Mouse (Mus musculus) kidney, adult 2 months (tissue): ENCODE results near the gene Olfr984. TPM values are rescaled to one million over a fixed set of nuclear protein-coding genes. Genes with fewer than 3 reads are reported as not detected.

Experiments
- DNase-seq: peaks from one replicate; pipeline ENCODE4 v3.0.0; 2021
- H3K27ac ChIP-seq: fragments of 200-500 bp; 2 replicates; pipeline ENCODE4 v1.5.1; 2012; ENCODE audit warnings: low read depth, low read length, control low read depth, inconsistent platforms; ENCODE audit not compliant: insufficient read depth
- H3K27me3 ChIP-seq: fragments of 200-500 bp; replicated peaks from 2 replicates; pipeline ENCODE4 v1.6.1; 2012; ENCODE audit warnings: mild to moderate bottlenecking, moderate library complexity, low read length, inconsistent platforms; ENCODE audit not compliant: control insufficient read depth, insufficient read depth
- H3K36me3 ChIP-seq: fragments of 200-500 bp; 2 replicates; pipeline ENCODE4 v1.6.1; 2012; ENCODE audit warnings: mild to moderate bottlenecking, moderate library complexity, low read length, inconsistent platforms; ENCODE audit not compliant: control insufficient read depth, insufficient read depth
- H3K4me1 ChIP-seq: fragments of 200-500 bp; 2 replicates; pipeline ENCODE4 v1.6.1; 2011; ENCODE audit warnings: low read length; ENCODE audit not compliant: control insufficient read depth, insufficient read depth
- H3K4me3 ChIP-seq: fragments of 200-500 bp; 2 replicates; pipeline ENCODE4 v1.5.1; 2011; ENCODE audit warnings: mild to moderate bottlenecking, low read depth, low read length, control low read depth; ENCODE audit not compliant: insufficient read depth
- CTCF ChIP-seq: fragments of 200-500 bp; conservative IDR thresholded peaks from 2 replicates; pipeline ENCODE4 v1.5.1; 2011; ENCODE audit warnings: low read depth, mild to moderate bottlenecking, control low read depth, low read length, moderate library complexity, mixed read lengths; ENCODE audit not compliant: insufficient read depth, insufficient read length
- POLR2A ChIP-seq: fragments of 200-500 bp; IDR thresholded peaks from one replicate; pipeline ENCODE4 v1.6.1; 2011; ENCODE audit warnings: low read depth, low read length, control low read depth
- WGBS: fragments of 180-500 bp; shearing (Covaris S2); methylation state at CpG from one replicate; pipeline ENCODE4 v1.1.7; 2018; 5-methylcytosine and 5-hydroxymethylcytosine counted together
- polyA plus RNA-seq: library from polyadenylated mRNA; depleted of rRNA; stranded (reverse); fragments of >200 nt; gene quantifications from 2 replicates; pipeline ENCODE4 v1.2.3, GENCODE M21; 2012; rRNA removed

Gene Olfr984
- polyA plus RNA-seq, result not detected in 2 replicates

DNA sequence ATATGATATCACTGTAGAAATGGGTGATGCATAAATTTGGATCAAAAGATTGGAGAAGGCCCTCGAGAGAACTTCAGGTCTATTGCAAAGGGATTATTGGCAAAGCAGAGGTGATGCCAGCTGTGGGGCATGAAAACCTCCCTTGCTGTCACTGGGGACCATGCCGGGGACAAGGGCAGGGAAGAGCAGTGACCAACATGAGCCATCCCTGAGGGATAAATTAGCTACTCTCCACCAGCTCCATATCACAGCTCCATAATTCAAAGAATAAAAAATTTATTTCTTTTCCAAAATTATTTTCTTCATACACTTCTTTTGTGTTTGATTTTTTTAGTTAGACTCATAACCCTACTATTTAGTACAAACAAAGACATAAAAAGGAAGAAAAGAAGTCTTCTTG is at the start of gene Olfr984:
Gene Olfr984, minus strand, starts transcription at position 101 of the 400 bp plus-strand sequence.
- DNase-seq, result no peak
- no peak within 1 kb of the TSS for H3K27ac ChIP-seq
- no peaks in the 10 kb centered on the region for H3K27me3 ChIP-seq
- 81% methylated on average over 2 of the region's 2 CpGs for WGBS
- no peaks in the 10 kb centered on the region for H3K36me3 ChIP-seq
- H3K4me3 ChIP-seq, result no peak within 1 kb of the TSS
- TF ChIP-seq POLR2A (no peak), CTCF (no peak)
- H3K4me1 ChIP-seq, result no peaks in the 10 kb centered on the region

DNA sequence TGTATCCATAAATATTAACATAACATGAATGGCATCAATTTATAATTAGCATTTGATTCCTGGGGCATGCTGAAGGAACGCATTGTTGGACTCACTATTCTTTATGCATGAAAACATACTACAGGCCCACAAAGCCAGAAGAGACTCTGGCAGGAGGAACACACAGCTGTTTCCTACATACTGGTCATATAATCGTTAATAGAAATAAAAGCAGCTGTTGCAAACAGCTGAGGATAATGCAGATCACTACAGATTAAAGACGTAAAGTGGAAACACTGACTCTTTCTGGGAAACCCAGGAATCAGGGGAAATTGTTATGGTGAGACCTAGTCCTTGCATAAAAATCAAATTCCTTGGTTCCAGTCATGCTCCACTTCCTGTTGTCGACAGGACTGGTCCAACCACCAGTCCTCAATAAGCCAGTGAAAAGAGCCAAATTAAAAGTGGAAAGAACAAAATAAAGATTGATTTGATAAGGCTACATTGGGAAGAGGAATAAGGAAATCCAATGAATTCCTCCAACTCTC is 41.2 kb upstream of the Olfr984 start:
- WGBS, result 50% methylated on average over 4 of the region's 4 CpGs
- H3K27me3 ChIP-seq, result no peaks in the 10 kb centered on the region
- H3K36me3 ChIP-seq, result no peaks in the 10 kb centered on the region
- H3K27ac ChIP-seq, result peak overlapping the region; percentile 50; the same call in 1 of the 2 replicates
- no peak overlapping the region for H3K4me3 ChIP-seq
- peaks cover 3% of the 10 kb centered on the region; the same call in 1 of the 2 replicates for H3K4me1 ChIP-seq
- TF ChIP-seq CTCF (no peak), POLR2A (no peak)
- DNase-seq, result no peak

DNA sequence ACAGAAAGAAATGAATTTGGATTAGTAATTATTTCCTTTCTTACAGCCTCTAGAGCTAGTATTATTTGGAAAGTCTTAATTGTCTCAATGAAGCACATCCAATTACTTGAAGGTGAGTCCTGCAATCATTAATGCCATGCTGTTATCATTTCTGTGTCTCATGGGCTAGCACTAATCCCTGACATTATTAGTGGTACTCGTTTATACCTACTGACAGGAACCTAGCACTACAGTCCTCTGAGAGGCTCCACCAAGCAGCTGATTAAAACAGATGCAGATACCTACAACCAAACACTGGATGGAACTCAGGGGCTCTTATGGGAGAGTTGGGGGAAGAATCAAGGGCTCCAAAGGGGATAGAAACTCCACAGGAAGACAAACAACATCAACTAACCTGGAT is 27.5 kb upstream of the Olfr984 start:
- H3K27ac ChIP-seq, result no peak overlapping the region
- H3K4me3 ChIP-seq, result no peak overlapping the region
- no peak for TF ChIP-seq CTCF
- TF ChIP-seq POLR2A, result no peak
- no peak for DNase-seq
- H3K36me3 ChIP-seq, result no peaks in the 10 kb centered on the region
- no peaks in the 10 kb centered on the region for H3K4me1 ChIP-seq
- no peaks in the 10 kb centered on the region for H3K27me3 ChIP-seq
- WGBS, result 16% methylated on average over 1 of the region's 1 CpGs

DNA sequence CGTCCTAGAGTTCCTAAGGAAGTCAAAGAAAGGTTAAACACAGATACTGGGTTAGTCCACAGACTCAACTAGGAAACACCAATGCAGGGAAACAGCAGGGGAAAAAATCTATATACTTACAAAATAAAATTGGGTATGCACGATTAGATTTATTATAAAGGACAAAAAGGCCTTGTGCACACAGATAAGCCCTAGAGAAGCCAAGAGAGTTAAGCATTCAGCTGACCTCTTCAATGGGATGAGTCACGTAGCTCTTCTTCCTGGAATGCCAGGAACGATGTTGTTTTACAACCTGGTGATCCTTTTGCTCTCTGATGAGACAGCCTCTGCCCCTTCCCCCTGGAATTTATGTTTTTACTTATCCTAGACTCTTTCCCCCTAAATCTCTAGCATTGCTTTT is 25.5 kb upstream of the Olfr984 start:
- Histone ChIP-seq H3K27me3 (no peaks in the 10 kb centered on the region), H3K36me3 (no peaks in the 10 kb centered on the region), H3K27ac (no peak overlapping the region), H3K4me1 (no peaks in the 10 kb centered on the region), H3K4me3 (no peak overlapping the region)
- 56% methylated on average over 4 of the region's 4 CpGs for WGBS
- no peak for DNase-seq
- TF ChIP-seq CTCF, result no peak
- no peak for TF ChIP-seq POLR2A

DNA sequence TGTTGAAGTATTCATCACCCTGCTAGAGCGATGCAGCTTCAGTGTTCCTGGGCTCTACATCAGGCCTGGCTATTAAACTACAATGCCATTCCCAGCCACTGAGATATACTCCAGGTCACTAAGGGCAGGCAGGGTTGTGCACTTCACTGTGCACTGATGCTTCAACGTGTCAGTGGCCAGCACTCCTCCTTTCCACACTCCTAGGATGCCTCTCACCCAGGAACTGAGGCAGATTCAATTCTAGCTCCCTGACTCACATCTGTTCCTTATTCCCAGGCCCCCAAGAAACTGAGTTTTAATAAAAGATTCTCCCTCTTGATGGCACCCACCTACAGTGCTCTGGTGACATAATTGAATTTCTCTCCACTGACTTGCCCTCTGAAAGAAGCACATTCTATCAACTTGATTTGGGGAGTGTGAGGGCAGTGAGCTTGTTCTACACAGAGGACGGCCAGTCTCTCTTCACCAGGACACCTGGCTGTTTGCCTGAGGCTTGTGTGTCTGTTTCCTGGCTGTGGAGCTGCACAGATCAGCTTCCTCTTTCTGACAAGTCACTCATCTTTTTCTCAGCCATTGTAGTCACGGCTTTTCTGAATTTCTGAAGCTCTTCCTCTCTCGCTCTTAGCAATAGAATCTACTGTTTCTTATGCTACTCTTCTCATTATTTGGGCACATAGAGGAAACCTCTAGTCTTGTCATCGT is 23.1 kb upstream of the Olfr984 start:
- H3K4me1 ChIP-seq, result no peaks in the 10 kb centered on the region
- H3K27me3 ChIP-seq, result no peaks in the 10 kb centered on the region
- no peak overlapping the region for H3K27ac ChIP-seq
- WGBS, result 64% methylated on average over 6 of the region's 6 CpGs
- no peaks in the 10 kb centered on the region for H3K36me3 ChIP-seq
- no peak for DNase-seq
- TF ChIP-seq POLR2A, result no peak
- no peak for TF ChIP-seq CTCF
- no peak overlapping the region for H3K4me3 ChIP-seq

DNA sequence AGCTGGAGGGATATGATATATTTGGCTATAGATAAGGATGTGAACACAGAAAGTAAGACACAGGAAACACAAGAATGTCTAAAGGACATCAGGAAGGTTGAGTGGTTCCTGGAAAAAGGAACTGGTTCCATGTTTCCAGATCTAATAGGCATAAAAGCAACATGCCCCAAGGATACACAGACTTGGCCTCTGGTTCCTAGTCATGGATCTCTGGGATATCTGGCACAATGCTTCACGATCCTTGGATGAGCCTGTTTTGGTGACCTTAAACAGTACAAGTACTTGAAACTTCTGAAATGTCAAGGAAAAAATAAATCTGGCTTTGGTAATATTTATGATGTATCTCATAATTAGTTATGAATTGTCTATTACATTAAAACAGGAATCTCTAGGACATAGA is 16.6 kb upstream of the Olfr984 start:
- Histone ChIP-seq H3K27ac (no peak overlapping the region), H3K27me3 (no peaks in the 10 kb centered on the region), H3K36me3 (no peaks in the 10 kb centered on the region), H3K4me1 (0 out of 2 replicates have a peak, but pooled peaks cover 3% of the 10 kb centered on the region), H3K4me3 (no peak overlapping the region)
- 73% methylated on average over 1 of the region's 1 CpGs for WGBS
- TF ChIP-seq POLR2A (no peak), CTCF (no peak)
- DNase-seq, result no peak

DNA sequence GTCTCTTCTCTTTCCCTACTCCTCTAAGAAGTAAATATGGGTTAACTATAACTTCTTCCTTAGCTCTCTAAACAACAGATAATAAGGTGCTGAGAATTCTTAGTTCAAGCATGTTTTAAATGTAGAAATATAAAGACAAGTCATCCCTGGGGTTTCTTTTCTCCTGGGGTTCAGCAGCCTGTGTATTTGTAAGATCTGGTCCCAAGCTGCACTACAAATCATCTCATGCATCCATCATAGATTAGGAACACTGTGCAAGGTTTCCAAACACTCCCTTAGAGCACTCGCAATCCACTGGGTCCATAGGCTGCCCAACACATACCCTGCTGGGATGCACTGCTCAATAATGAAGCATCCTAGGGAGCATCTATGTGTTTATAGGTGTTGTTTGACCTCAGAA is 16.1 kb upstream of the Olfr984 start, which contains the start of gene Olfr985:
Gene Olfr985, minus strand, starts transcription at position 101 of the 400 bp plus-strand sequence.
- Histone ChIP-seq H3K36me3 (no peaks in the 10 kb centered on the region), H3K4me1 (0 out of 2 replicates have a peak, but pooled peaks cover 3% of the 10 kb centered on the region), H3K27me3 (no peaks in the 10 kb centered on the region), H3K4me3 (no peak within 1 kb of the TSS), H3K27ac (no peak within 1 kb of the TSS)
- DNase-seq, result no peak
- TF ChIP-seq POLR2A, result no peak
- no peak for TF ChIP-seq CTCF
- 81% methylated on average over 1 of the region's 1 CpGs for WGBS
